Mouse (Mus musculus) heart, adult 11 months (tissue): ENCODE measurements around the gene Det1.
A peak's percentile ranks its signal among the peaks of the same experiment; 100 is the strongest.

Experiments used
- DNase-seq: peaks from one replicate; pipeline ENCODE4 v3.0.0; 2022

Gene Det1

GRCm38 (mm10) chr7:78846066-78846716, 872 bp downstream of the Det1 start:
- peak; percentile 7 for DNase-seq

- peak; percentile 61 for DNase-seq
Measured at GRCm38 (mm10) chr7:78841601-78842000, 5.5 kb downstream of the Det1 start.

DNA sequence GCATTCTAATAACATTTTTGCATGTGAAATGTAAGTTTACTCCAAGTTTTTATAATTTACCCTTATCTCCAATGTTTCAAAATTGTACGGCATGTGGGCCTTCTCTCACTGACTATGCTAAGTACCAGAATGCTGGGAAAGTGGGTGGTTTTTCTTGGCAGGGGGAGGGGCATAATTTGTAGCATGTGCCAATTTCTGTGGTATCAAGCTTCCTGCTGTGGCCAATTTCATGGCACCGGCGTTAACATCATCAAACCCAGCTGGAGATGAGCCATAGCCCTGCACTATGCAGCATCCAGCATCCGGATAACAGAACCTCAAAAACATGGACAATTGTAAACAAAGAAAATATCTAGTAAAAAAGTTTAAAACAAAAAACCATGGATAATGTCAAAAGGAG, 9.8 kb downstream of the Det1 start:
- peak; percentile 68 for DNase-seq

DNA sequence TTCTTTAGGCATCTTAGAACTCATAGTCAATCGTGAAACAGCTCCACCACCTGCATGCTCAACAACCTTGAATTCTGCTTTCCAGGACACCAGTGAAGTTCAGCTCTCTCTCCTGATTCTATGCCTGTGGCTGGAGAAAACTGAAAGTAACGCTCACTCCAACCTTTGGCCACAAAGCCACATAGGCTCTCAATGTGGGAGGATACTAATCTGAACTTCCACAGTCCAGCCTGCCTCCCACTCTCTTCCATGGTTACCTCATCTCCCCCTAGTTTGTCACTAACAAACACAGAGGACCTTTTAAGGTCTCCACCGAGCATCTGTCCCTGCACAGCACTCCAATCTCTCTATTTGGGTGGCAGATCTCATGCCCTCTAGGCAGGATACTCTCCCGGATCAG, 11.4 kb downstream of the Det1 start:
- peak; percentile 58 for DNase-seq

DNA sequence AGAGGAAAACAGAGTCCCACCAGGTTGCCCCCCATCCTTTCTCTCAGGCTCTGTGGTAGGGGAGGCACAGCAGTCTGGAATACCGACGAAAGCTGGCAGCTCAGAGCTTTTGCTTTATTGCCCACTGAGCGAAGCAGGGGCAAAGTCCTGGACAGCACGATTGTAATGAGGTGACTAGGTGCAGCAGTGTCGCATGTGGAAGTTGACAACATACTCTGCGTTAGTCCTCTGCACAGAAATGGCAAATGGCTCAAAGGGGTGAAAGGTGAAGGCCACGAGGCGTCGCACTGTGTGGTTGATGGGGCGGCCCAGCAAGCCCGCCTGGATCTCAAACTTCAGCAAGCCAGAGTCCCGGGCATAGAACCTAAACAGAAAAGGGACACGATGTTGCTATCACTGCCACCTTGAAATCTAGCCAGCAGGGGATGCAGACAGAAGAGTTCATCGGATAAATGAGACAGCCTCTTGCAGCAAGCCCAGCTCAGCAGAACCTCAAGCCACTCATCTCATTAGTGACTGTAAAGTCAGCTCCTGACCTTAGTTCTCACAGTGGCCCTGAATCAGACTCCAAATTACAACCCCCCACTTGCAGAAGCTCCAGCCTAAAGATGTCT, 19.2 kb downstream of the Det1 start:
- DNase-seq = peak; percentile 65

GRCm38 (mm10) chr7:78826682-78827385, 20.2 kb downstream of the Det1 start:
- DNase-seq = peak; percentile 95

DNA sequence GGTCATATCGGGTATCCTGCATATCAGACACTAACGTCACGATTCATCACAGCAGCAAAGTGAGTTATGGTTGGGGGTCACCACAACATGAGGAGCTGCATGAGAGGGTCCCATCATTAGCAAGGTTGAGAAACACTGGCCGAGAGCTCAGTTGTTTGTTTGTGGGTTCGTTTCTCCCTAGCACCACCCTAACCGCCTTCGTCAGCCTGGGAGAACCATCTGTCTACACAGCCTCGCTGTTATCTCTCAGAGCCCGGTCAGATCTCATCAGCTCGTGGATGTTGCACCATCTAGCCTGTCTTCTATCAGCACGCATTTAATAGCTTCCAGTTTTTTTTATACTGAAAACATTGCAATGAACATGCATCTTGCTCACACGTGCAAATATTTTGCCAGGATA, 28.7 kb downstream of the Det1 start:
- peak; percentile 73 for DNase-seq

DNA sequence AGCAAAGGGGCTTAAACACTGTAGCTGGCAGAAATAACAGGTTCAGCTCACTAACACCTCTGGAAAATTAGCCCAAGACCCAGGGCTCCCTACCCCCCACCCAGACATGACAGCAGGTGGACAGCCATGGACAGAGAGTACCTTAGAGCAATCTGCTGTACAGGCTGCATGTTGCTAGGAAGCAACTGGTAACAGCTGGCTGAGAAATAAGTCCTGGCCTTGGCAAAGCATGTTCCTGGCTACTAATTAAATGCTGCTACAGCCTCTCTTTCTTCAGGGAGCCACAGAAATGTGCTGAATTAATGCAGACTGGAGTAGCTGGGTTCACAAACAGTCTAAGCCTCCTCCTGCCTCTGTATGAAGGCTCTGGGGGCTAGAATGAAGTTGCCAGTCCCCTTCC, 32.3 kb downstream of the Det1 start:
- DNase-seq = peak; percentile 81

DNA sequence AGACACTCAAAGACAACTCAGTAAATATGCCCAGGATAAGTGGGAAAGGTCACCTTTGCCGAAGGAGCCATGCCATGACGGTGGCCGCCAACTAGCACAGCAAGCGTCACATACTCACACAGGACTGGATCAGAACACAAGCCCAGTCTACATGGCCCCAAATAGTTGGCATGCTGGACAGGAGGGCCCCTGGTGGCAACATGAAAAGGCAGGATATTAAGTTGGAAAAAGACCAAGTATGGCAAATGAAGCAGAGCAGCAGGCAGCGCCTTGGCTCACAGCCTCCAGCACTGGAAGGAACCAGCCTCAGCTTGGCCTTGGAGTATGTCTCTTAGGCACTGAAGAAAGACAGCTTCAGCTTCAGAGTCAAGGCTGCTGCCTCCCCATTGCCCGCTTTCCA, 33.3 kb downstream of the Det1 start:
- peak; percentile 88 for DNase-seq

DNA sequence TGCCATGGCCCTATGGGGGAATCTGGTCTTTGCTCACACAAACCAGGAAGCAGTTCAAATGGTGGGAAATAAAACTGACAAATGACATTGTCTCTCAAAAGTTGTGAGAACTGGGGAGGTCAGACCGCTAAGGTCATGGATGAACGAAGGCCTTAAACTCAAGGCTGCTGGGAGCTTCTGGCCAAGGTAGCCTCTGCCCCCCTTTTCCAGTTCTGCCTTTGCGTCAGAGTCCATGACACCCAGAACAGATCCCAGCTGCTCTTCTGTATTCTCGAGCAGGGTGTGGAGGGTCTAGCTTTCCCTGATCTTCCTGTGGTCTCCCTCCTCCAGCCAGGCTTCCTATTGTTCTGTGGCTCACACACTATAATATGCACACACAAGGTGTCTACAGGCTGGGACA, 39.9 kb downstream of the Det1 start:
- peak; percentile 43 for DNase-seq

- no peak for DNase-seq
Measured at GRCm38 (mm10) chr7:78803841-78804240, 43.2 kb downstream of the Det1 start.

DNA sequence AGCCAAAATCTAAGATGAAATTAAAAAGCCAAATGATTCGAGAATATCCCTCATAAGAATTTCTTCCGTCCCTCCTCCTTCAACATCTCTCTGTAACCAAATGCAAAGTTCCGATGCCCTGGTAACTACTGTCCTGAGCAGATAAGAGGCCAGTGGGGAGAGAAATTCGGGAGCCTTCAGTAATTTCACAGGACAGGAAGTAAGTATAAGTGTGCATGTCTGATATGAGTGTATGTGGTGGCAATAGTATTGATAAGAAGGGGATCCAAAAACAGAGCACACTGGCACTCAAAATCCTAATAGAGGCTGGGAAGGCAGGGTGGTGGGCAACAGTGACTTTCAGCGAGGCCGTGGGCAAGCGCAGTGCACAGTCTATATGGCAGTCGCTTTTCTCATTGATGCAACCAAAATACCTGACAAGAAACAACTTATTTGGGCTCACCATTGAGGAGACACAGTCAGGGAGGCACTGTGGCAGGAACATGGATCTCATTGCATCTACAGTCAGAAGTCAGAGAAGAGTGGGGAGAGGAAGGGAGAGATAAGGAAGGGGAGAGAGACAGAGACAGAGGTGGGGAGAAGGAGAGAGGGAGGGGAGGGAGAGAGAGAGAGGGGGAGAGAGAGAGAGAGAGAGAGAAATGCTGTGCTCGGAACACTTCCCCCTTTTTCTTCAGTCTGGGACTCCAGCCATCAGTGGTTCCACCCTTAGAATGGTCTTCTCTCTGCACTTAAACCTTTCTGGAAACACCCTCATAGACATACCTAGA, 47.1 kb downstream of the Det1 start:
- DNase-seq = no peak

GRCm38 (mm10) chr7:78797843-78798455, 49.1 kb downstream of the Det1 start:
- no peak for DNase-seq

- DNase-seq = no peak
Measured at GRCm38 (mm10) chr7:78796624-78797023, 50.4 kb downstream of the Det1 start.

DNA sequence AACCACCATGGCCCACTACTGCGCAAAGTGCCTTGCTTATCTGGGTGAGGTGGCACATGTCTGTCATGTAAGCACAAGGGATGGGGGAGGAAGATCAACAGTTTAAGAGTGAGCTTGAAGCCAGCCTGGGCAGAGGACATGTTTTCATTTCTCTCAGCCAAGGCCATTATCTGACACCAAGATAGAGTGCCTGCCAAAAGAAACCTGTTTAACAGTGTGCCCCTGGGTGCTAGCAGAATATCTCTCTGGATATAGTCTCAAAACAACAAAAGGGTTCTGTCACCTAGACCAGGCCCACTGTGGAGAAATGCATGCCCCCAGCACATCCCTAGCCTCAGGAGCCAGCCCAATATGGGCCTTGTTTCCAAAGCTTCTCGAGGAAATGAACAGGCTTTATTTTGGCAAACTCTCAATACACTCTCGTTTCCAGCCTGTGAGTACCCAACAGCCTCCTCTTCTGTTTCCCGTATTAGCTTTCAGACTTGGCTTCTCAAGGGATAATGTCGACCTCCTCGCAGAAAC, 52.4 kb downstream of the Det1 start:
- DNase-seq = peak; percentile 92

GRCm38 (mm10) chr7:78793895-78794570, 53.0 kb downstream of the Det1 start:
- DNase-seq = no peak

- no peak for DNase-seq
Measured at GRCm38 (mm10) chr7:78791359-78792222, 55.5 kb downstream of the Det1 start.

DNA sequence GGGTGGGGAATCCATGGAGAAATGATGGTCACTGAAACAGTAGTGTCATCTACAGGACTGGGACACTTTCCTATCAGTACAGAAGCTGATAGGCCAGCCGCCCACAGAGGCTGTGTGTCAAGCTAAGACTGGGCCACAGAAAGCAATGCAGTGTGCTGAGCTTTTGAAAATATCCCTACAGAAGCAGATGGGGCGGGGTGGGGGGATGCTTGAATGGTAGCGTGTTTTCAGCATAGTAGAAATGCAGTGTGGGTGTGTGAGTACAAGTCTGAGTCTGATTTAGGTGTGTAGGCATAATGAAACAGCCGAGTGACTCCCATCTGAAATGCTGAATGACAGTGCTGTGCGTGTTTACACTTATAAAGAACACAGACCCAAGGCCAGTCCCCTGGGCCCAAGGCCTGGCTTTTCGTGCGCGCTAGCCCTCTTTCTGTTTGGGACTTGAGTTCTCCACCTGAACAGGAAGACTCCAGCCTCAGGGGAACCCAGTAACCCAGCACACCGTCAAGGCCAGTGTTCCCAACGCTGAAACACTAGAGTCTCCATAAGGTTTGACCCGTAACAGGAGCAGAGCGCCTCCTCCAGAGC, 59.2 kb downstream of the Det1 start:
- no peak for DNase-seq

DNA sequence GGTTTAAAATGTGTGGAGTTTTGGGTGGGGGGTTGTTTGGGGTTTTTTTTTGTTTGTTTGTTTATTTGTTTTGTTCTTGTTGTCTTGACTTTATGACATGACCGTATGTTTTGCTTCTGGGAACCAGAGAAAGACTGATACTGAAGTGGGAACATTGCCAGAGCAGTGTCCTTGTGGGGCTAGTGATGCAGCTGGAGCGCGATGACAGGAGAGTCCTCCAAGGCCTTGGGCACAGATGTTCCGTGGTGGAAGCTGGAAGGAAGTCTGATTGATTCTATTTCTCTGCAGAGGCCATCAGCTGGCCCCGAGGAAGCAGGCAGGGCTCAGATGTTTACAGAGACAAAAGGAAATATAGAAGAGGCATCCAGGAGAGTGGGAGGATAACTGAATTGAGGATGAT, 61.2 kb downstream of the Det1 start:
- no peak for DNase-seq

- DNase-seq = peak; percentile 98
Measured at GRCm38 (mm10) chr7:78782639-78783581, 64.2 kb downstream of the Det1 start, which contains the start of the genes Mrps11 and Mrpl46. Gene Mrps11, plus strand, starts transcription at chr7:78783119. Gene Mrpl46, minus strand, starts transcription at chr7:78783531.
